Mouse (Mus musculus) megakaryocyte, adult 5-6 weeks (primary cell): Measurements from ENCODE around the gene Ndufa13. TPM values are rescaled to one million over a fixed set of nuclear protein-coding genes. Genes with fewer than 3 reads are reported as not detected.

ENCODE experiments used
- ATAC-seq: 2 replicates; pipeline ENCODE4 v1.8.0; 2016; ENCODE audit warnings: mild to moderate bottlenecking, inconsistent platforms; ENCODE audit not compliant: poor library complexity, severe bottlenecking
- total RNA-seq, 2 experiments: library from RNA; stranded (forward) in 1 of 2; stranded (reverse) in 1 of 2; fragments of 153-499, 151-499 nt in 1 of 2; fragments of 221-1000, 200-1000 nt in 1 of 2; gene quantifications; 2 replicates each; pipeline versions ENCODE4 v1.2.3 to v1.2.4; 2015 to 2017

Gene Ndufa13
- total RNA-seq, 2 experiments from 2014 or later: 75.7 to 143 TPM

DNA sequence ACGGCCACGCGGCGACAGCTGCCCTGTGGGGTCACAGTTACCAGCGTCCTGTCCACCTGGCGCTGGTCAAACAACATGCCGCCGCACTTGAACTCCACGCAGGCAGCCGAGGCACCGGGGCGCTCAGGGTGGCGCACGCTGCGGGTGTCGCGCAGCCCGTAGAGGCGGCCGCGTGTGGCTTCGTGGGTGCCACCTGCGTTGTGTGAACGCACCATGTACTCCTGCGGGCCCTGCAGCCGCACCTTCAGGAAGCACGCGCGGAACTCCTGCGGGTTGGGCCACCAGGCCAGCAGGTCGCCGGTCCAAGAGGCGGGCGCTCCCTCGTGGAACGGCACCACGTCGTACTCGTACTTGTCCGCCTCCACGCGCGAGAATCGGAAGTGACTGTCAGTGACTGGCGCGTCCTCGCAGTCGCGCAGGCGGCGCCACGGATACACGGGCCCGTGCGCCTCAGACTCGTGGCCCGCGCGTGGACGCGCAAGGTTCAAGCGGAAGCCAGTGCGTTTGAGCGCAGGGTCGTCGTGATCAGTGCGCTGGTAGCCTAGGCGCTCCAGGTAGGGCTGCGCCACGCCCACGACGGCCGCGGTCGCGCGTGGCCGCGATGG, 21.0 kb downstream of the Ndufa13 start:
- no peak for ATAC-seq

DNA sequence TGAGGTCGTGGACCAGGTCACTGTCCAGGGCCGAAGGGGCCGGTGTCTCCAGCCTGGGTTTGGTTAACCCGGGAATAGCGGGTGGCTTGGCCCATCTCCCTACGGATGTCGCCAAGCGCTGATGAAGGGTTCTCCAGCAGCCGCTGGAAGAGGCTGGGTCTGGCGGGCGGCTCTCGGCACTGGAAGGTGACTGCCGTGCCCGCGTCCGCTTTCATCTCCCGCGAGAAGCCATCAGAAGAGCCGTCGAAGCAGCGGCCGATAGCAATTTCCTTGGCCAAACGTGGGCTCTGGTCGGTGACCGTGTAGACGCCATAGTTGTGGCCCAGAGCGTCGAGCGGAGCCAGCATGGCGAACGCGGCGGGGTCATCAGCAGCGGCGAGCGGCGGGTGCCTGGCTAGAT, 21.5 kb downstream of the Ndufa13 start:
- no peak for ATAC-seq

DNA sequence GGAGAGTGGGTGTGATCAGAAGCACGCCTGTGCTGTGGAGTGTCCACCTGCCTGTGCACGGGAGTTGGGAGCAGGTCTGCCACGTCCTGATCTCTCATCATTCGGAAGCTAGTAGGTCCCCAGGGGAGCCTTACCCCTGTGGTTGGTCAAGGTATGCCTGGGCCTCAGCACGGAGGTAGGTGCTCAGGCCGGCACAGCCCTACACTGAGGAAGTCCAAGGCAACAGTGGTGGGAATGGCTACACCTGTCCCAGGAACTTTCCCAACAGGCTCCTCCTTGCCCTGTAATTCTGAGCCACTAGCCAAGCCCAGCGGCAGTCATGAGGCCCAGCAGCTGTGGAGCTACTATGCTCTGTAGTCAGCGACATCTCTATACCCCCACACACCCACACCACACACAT, 22.7 kb downstream of the Ndufa13 start:
- no peak for ATAC-seq

DNA sequence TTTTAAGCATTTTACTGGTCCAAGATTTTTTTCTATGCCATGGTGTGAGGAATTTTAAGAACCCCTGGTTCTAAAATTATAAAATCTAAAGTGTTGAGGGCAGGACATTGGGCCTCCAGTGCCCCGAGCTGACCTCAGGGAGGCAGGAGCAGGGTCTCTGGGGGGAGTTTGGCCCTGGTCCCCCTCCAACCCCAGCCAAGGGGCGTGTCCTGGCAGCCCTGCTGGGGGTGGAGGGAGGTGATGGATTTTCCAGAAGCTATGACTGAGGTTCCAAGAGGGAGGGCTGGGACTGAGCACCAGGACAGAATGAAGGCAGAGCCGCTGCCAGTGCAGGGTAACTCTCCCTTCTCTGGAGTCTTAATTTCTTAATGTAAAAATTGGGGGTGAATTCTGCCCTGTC, 24.4 kb downstream of the Ndufa13 start:
- no peak for ATAC-seq

DNA sequence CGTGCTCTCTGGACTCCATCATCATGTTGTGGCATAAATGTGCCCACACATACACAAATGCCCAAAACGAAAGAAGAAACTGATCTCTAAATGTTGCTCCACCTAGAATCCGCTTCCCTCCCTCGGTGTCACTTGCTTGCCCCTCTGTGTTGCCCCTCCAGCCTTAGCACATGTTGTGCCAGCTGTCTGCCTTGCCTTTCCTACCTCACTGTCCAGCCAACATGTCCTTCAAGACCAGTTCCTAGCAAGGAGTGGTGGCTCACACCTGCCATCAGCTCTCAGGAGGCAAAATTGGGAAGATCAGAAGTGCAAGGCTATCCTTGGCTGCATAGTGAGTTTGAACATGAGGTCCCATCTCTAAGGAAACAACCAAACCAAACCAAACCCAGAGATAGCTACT, 25.0 kb downstream of the Ndufa13 start:
- no peak for ATAC-seq

DNA sequence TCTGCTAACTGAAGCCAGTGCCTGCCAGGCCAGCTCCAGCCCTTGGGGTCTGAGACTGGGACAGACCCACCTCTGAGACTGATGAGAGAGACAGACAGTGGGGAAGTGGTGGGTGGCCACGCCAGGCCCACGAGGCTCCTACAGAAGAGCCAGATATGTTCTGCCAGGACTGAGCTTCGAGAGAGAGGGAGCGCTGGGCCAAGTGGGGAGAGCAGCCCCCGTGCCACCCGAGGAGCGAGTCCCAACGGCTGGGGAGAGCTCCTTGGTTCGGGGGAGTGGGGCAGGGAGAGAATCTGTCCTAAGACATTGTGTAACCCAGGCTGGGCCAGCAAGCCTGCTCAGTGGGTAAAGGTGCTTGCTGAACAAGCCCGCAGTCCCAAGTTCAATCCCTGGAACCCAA, 25.4 kb downstream of the Ndufa13 start:
- ATAC-seq: no peak

DNA sequence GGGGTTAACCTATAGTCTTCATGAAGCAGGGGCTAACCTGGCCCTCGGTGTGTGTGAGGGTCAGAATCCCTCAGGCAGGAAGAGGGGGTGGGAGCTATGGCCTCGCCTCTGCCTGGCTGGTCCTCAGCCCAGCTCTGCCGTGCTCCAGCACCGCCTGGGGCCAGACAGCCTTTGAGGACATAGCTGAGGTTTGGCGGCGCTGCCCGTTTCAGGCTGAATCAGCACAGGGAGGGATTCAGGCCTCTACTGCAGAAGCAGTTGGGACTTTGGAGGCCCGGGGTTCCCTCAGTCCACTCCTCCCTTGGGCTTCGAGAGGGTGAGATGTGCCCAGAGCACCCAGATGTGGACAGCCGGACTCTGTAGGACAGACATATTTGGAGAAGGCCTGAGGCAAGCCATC, 26.3 kb downstream of the Ndufa13 start:
- no peak for ATAC-seq

DNA sequence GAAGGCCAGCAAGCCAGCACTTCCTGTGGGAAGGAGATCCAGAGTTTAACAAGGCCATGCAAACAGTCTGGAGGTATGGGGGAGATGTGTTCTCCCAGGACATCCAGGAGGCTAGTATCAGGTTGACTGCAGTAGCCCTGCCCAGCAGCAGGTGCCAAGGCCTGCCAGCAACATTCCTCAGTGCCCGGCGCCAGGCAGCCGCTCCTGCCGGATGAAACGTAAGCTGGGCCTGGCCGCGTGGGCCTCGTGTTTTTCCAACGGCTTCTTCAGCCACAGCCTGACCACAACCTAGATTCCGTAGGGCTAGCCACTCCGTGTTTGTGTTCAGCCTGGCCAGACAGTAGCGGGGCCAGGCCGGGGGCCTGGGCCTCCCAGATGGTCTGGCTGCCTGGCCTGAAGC, 27.7 kb downstream of the Ndufa13 start:
- no peak for ATAC-seq

DNA sequence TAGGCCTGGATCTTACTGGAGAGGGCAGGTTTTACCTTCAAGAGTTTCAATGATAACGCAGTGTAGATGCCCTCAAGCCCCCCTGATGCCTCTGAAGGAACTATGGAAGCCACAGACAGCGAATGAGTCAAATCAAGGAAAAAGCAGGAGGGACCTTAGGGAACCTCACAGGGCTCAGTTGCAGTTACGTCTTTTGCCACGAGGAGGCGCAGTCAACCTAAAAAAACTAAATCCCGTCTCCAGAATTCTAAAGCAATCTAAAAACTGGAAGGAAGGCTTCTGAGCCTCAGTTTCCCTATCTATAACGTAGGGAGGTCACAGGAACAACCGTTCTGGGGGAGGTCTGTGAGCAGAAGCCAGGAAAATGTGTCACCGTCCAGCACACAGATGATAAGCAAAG, 28.2 kb downstream of the Ndufa13 start:
- peak; percentile 60 for ATAC-seq

DNA sequence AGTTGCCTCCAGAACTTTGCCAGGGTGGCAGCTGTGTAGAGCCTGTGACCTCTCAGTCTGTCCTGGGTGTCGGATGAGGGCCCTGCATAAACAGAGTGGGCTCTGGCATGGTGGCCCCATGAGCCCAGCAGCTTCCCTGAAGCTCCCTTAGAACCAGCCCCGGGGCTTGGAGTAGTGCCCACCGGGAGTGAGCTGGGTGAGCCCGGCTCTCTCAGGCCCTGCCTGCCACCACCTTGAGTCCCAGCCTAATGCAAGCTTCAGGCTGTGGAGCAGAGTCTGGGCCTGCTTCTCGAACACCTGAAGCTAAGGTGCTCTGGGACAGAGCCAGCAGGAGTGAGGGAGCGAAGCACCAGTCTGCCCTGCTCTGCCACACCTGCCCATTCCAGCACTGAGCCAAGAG, 31.5 kb downstream of the Ndufa13 start:
- no peak for ATAC-seq

DNA sequence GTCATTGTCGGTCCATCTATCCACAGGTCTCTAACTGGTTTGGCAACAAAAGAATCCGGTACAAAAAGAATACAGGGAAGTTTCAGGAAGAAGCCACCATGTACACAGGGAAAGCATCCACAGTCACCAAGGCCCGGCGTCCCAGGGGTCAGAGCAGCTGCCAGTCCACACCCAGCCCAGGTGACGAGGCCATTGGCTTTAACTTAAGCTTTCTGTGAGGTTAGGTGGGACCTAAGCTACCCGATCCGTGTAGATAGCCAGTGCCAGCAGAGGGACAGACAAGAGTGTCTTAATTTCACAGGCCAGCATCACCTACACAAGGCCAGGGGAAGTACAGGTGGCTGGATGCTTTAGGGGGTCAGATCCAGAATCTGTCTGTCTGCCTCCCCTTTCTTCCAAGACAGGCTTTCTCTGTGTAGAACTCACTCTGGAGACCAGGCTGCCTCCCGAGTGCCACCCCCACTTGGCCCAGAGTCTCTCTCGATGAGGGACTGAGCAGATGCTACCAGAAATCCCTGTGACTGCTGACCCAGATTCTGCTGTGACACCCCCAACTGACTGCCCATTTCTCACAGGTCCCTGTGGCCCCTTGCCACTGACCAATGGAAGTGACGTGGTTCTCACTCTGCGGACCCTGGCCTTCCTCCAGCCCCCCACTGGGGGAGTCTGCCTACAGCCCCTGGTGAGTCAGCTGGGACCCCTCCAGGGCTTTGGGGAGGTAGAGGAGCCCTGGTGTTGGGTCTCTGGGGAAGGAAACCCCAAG, 32.2 kb downstream of the Ndufa13 start:
- no peak for ATAC-seq

DNA sequence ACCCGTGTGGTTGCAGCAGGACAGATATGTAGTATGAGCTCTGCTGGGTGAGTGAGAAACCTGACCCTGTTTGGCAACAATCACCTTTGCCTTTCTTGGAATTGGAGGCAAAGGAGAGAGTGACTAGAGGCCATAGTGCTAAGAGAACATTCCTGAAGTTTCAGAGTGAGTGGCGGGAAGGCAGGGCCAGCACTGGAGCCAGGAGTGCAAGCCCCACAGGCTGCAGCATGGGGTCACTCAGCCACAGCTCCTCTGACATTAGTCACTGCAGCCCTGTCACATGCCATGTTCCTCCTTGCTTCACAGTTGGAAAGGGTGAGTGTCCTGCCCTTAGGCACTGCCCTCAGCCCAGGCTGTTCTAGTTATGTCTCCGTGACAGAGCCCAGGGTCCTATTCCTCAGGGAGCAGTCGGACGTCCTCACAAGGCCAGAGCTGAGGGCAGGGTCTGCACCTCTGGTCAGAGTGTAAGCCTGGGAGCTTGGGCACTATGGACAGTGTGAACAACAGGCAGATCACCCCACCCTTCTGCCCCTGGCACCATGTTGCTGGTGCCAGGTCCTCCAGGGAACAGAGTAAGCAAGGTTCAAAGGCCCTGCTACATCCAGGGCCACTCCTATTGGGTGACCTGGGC, 34.5 kb downstream of the Ndufa13 start:
- no peak for ATAC-seq

DNA sequence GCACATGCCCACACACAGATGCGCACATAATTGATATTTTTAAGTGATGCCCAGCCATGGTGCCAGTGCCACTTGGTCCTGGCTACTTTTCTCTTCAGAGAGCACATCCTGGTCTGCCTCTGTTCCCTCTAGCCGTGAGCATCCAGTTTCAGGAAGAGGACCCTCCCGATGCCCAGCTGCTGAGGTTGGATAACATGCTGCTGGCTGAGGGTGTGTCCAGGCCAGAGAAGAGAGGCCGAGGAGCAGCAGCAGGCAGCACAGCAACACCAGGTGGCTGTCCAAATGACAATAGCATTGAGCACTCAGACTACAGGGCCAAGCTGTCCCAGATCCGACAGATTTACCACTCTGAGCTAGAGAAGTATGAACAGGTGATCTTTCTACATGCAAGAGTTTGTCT, 38.2 kb downstream of the Ndufa13 start:
- no peak for ATAC-seq

DNA sequence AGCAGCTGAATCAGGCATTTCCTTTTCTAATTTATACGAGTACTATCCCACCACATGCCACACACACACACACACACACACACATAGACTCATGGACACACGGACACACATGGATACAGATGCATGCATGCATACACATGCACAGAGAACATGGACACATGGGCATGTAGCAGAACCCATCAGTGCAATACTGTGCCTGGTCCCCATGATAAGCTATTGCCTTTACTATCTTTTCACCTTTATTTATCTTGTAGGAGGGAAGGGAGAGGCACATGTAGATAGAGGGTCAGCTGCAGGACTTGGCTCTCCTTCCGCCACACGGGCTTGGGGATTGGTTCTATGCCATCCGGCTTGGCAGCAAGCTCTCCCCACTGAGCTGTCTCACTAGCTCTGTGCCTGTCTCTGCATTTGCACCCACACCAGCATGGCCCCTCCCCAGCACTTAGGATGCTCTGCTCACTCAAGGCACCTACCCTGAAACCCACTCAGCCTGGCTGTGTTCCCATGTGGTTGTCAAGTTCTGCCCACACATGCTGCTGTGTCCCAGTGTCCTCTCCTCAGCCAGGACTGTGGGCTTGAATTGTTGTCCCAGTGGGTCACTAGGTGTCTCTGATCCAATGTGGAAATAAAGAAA, 38.9 kb downstream of the Ndufa13 start:
- ATAC-seq: no peak

DNA sequence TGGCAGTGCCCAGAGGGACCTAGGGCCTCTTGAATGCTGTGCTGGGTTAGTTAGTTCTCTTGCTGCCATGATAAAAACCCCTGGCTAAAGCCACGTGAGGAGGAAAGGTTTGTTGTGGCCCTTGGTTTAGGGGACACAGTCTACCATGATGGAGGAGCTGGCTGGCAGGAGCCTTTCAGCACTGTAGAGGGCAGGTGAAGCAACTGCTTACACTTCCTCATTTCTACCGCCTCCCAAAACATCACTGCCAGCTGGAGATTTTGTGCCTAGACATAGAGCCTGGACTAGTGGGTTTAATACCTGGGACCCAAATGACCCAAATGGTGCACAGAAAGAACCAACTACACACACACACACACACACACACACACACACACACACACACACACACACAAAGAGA, 41.1 kb downstream of the Ndufa13 start:
- peak; percentile 71 for ATAC-seq

DNA sequence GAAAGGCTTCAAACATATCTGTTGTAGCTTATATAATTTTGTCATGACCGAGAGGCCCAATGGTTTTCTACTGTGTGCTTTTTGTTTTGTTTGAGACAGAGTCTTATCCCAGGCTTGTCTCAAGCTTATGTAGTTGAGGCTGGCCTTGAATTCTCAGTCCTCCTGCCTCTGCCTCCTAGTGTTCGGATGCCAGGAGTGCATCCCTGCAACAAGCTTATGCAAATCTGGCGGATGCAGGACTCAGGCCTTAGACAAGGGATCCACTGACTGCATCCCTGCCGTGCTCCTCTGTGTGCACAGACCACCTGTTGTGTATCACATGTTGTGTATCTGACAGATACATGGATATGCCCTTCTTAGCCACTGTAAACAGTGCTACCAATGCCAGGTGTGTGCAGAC, 41.6 kb downstream of the Ndufa13 start:
- ATAC-seq: no peak

DNA sequence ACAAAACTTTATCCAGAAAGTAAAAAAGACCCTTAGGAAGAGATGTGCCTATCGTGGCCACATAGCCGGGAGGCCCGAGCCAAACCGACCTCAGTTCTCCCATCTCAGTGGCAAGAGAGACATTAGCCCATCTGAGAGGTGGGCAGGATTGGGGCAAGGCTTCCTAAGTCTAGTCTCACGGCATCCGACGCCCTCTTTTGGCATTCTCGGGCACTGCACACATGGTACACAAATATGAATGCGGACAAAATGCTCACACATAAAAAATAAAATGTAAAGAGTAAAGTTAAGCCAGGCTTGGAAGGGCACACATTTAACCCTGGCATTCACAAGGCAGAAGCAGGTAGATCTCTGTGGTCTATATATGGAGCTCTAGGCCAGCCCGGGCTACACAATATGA, 48.5 kb downstream of the Ndufa13 start:
- no peak for ATAC-seq

DNA sequence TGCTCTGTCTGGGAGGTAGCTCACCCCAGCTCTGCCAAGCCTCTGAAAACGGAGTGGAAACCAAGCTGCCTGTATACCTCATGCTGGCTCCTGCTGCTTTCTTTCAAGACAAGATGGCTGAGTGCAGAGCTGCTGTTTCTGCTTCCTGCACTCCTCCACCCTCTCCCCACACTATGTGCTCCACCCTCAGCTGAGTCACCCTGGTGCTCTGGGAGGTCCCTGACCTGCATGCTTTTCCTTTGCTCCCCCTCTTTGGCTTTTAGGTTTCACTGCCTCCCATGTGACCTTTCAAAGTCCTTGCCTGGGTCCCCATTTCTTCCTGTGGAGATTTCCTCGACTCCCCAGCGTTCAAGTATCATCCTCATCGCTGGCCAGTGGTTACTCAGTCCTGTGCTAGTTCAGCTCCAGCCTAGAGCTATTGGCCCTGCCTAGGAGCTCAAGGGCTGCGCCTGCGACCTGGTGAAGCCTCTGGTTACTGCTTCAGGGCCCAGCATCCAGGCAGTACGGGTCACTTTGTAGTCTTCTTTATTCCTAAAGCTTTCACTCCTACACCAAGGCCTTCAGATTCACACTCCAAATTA, 51.3 kb downstream of the Ndufa13 start:
- no peak for ATAC-seq

DNA sequence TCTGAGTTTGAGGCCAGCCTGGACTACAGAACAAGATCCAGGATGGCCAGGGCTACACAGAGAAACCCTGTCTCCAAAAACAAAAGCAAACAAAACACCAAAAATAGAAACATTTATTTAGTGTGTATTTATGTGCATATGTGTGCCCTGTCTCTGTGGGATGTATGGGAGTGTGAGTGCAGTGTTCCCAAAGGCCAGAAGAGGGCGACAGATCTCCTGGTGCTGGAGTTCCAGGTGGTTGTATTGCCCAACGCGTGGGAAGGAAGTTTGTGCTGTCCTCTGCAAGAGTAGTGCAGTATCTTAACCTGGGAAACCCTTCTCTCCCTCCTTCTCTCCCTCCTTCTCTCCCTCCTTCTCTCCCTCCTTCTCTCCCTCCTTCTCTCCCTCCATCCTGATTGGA, 52.5 kb downstream of the Ndufa13 start:
- ATAC-seq: peak; percentile 71

DNA sequence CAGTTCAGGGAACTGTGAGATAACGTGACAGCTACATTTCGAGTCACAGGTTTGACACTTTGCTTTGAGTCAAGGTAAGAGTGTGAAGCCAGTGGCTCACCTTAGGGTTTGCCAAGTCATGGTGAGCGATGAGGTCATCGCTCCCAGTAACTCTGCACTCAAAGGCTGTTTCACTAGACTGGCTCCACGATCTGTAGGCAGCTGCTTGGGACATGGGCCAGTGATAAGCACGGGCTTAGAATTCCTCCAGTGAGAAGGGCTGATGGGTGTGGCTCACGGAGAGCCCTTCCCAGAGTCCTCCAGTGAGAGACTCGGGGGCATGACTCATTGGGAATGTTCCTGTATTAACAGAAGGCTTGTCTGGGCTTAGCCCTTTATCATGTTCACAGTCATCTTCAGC, 53.4 kb downstream of the Ndufa13 start:
- no peak for ATAC-seq
